Mouse (Mus musculus) adrenal gland, adult 2 months (tissue): ENCODE data around the gene Lrba. TPM values are rescaled to one million over a fixed set of nuclear protein-coding genes. Genes with fewer than 3 reads are reported as not detected.

ENCODE experiments used
- DNase-seq: peaks from one replicate; pipeline ENCODE4 v3.0.0; 2021
- polyA plus RNA-seq: library from polyadenylated mRNA; depleted of rRNA; stranded (reverse); fragments of >200 nt; gene quantifications from 2 replicates; pipeline ENCODE4 v1.2.3, GENCODE M21; 2012
- total RNA-seq, 2 experiments: library from RNA; stranded (reverse); gene quantifications; 2 replicates each; pipeline ENCODE4 v1.2.3; 2021

The Lrba gene
- total and polyA plus RNA-seq, 3 experiments = 11.0 to 36.4 (median 28.6) TPM

DNA sequence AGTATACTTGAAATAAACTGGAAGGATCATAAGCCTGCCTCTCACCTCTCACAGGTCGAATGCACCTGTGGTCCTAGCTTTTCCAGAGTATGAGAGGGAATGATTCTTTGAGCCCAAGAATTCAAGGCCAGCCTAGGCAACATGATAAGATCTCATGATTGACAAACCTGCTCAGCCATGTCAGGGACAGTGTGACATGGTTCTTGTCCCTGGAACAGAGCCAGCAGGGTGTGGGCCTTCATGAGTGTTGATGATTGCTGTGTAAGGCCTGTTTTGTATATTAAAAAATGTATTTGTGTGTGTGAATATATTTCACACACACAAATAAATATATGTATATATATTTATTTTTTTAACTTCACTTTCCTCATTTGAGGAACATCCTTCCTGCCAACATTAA, 29.3 kb downstream of the Lrba start:
- DNase-seq = peak; percentile 30

DNA sequence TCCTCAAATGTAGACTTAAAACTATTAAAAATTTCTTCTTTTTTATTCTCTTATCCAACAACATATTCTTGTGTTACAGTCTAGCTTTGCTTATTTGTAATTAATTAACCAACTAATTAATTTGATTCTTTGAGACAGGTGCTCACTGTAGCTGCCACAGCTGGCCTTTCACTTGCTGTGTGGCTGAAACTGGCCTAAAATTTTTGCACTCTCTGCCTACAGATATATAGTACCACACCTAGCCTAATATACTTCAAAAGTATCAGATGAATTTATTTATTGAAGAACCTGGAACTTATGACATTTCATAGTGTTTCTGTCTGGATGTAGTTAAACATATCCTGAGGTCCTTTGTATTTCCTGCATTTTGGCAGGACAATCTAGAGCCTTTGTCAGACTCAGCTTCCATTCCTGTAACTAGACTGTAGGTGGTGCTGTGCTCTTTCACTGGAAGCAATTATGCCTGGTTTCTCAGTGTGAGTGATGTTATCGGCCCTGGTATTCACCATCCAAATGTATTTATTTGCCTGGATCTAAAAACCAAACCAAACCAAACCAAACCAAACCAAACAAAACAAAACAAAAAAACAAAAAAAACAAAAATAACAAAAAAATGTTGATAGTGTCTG, 43.7 kb downstream of the Lrba start:
- DNase-seq = peak; percentile 19

DNA sequence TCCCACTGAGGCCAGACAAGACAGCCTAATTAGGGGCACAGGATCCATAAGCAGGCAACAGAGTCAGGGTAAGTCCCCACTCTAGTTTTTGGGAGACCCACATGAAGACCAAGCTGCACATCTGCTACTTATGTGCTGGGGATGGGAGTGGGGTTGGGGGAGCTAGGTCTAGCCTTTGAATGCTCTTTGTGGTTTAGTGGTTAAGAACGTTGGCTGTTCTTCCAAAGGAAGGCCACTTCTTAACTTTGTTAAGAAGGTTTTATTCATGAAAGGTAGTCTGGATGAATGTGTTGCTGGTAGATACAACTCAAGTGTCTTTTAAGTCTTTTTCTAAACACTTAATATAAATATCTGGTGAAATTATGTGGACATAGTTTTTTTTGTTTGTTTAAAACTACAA, 51.2 kb downstream of the Lrba start:
- no peak for DNase-seq

DNA sequence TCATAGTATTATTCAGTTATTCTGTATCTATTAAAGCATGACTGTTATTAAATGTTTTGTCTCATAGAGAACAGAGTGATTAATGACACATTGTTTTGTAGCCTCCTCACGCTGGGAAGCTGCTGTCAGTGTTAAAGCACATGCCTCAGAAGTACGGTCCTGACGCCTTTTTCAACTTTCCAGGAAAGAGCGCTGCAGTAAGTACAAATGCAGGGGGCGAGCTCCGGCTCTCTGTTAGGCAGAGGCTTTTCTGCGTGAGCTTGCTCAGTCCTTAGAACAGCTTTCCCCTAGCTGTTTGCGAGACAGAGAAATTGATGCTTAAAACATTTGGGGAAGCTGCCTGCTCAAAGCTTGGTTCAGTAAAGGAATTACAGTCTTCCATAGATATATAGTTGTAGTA, 66.8 kb downstream of the Lrba start:
- no peak for DNase-seq

DNA sequence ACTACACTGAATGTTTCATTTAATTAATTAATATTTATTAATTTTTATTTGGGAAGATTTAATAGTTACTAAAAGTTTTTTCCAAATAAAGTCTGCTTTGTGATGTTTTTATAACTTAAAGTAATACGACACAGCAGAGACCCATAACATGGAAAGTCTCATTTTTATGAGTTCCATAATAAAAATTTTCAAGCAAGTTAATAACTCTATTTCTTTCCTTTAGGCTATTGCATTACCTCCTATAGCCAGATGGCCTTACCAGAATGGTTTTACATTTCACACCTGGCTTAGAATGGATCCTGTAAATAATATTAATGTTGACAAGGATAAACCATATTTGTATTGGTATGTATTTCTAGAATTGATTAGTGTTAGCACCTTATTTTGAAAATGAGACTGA, 70.4 kb downstream of the Lrba start:
- DNase-seq = no peak

DNA sequence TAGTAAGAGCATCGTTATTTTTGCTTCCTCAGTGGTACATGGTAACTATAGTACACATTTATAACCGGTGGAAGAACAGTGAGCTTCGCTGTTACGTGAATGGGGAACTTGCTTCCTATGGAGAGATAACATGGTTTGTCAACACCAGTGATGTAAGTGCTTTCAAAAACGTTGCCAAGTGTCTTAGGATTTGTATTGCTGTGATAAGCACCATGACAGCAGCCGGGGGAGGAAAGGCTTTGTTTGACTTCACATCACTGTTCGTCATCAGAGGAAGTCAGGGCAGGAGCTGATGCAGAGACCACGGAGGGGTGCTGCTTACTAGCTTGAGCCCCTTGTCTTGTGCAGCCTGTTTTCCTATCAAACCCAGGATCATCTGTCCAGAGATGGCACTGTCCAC, 71.7 kb downstream of the Lrba start:
- DNase-seq = no peak

DNA sequence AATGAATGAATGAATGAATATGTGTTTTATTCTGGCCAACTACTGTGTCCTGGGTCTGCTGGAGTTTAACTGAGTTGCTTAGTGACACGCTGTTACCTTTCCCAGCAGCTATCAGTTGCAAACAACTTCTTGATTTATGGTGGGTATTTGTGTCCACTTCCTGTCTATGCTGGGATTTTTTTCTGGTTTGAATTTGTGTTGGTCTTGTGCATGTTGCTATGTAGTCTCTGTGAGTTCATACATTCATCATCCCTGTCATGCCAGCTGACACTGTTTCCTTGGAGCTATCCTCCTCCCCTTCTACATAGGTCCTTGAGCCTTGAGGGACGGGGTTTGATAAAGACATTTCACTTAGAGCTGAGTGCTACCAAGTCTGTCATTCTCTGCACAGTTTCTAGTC, 84.4 kb downstream of the Lrba start:
- no peak for DNase-seq

DNA sequence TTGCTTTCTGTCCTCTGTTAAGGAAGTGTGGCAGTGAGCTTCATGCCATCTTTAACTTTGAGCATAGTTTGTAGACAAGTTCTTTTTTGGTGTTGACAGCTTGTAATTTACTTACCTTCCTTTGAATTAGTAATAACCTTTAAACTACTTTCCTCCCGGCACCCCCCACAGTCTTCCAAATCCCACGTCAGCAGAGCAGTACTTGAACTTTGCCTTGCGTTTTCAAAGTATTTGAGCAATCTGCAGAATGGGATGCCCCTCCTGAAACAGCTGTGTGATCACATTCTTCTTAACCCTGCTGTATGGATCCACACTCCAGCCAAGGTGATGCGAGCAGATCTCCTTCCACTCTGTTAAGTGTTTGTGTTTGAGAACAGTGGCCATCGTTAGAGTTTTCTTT, 85.7 kb downstream of the Lrba start:
- DNase-seq = no peak

DNA sequence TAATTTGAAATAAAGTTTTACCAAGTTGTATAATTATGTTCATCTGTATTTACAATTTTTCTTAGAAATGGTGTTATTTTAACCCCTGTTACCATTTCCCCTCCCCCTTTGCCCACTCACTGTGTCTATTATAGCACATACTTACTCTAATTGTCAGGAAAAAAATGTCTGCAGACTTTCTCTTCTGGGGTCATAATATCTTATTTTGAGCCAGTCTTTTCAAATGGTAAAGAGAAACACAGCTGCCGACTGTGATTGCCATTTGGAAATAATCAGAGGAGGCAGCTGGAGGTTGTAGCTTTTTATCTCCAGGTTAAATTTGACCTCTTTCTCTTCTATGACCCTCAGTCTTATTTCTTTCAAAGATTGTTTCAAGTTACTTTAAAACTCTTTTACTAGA, 86.9 kb downstream of the Lrba start:
- DNase-seq = no peak

DNA sequence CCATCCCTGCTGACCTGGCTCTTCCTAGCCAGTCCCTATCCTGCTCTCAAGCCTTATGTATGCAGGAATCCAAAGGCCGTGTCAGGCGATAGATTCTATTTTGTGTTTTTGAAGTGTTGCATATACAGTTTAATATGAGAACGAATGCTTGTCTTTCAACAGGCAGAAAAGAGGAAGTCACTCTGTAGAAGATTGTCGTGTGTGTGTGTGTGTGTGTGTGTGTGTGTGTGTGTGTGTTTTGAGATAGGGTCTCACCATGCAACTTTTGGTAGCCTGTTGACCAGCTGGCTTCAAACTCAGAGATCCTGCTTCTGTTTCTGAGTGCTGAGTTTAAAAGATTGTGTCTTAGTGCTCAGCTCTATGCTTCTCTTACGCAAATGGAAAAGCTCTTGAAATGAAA, 93.2 kb downstream of the Lrba start:
- DNase-seq = no peak

DNA sequence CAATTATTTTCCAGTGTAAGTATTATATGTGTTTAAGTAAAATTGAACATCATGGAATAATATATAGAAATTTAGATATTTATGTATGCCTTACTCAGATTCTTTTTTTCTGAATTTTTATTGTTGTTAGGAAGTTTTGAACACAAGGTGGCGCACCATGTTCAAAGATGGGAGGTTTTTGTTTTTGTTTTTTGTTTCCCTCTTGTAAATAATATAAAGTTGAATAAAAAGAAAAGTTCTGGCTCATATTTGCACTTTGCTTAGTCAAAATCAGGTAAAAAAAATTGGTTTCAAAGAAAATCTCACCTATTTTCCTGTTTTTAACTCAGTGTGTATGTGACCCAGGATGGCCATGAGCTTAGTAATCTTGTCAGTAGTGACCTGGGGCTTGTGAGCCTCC, 104.1 kb downstream of the Lrba start:
- no peak for DNase-seq

DNA sequence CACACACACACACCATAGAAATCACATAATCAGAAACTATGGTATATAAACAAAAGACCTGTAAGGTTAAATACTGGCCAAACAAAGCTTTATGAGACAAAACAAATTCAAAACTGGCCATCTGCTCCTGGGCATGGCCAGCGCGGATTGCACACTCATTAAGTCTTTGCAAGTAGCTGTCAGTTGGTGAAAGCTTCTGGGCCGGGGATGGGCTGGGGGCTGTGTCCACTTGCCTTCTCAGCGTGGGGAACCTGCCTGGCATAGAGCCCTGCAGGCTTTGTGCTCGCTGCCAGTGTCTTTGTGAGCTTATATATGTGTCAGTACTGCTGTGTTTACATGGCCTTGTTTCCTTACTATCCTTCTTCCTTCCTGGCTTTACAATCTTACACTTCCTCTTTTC, 118.8 kb downstream of the Lrba start:
- no peak for DNase-seq

DNA sequence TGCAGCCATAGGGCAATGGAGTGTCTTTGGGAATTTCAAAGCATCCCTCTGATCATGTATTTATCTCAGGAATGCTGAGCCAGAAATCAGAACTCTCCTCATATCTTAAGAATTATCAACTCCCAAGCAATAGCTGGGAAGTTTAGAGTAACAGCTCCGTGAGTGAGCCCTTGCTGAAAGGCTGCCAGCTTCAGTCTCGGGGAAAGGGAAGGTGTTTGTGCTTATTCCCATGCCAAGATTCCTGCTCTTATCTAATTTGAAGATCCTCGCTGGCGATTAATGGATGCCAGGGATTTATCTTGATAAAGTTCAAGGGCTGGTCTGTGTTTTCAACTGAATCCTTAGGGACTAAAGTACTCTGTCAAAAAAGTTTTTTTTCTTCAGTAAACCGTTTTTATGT, 138.0 kb downstream of the Lrba start:
- DNase-seq = peak; percentile 63

DNA sequence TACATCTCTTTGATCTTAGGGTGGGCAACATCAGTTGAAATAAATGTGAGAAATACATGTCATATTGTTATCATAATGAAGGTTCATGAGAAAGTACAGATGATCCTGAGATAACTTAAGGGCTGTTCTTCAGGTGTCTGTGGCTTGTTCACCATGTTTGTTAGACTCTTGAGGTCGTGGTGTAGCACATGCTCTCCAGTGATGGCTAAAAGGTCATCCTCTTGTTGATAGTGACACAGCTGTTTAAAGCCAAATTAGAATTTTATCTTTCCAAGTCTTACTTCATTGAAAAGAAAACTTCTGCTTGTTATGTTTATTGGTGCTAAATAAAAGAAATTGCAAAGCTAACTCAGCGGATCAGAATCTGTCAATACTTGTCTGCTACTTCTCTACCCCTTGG, 147.0 kb downstream of the Lrba start:
- DNase-seq = no peak

DNA sequence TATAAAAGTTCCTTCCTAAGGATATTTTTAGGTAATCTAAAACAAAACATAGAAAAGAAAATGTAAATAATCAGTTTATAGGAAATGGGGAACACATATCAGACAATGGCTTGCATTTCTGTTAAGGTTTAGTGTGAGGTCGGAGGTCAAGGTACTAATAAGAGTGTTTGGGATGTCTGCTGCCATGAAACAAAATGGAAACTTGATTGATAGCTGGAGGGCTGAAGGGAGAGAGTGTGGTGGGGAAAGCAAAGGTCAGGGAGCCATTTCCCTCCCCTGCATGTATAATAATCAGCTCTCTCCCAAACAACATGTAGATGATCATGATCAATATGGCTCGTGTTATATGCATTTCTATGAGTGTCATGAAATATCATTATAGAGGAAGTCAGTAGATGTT, 150.8 kb downstream of the Lrba start:
- no peak for DNase-seq

DNA sequence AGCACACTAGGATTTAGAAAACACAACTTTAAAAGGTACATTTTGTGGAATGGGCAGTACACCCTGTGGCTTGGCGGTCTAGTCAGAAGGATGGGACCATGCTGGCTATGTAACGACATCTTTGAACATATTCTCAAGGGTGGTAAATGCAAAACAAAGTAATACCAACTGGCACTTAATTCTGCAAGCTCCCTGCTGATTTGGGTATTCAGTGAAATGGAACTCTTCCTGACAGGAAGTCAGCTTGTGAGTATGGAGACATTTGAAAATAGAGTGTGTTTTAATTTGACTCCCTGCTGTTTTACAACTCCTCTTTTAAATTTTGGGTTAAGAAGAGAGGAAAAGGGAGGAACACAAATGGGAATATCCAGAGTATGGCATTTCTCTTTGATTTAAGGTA, 158.1 kb downstream of the Lrba start:
- no peak for DNase-seq

DNA sequence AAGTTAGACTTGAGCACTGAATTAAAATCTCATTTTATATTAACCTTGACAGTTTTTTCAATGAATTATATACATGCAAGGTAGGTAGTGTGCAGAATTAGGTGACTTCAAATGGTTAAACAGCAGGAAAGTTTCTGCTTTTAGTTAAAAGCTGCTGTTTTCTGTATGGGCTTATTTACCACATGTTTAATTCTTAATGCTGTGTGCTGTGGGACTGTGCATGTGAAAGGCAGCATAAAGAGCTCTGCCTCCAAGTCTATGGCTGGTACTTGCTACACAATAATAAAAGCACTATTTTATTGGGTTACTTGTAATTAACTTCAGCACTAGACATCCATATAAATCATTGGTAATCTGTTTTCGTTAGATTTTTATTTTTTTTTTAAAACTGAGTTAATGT, 160.6 kb downstream of the Lrba start:
- DNase-seq = no peak

DNA sequence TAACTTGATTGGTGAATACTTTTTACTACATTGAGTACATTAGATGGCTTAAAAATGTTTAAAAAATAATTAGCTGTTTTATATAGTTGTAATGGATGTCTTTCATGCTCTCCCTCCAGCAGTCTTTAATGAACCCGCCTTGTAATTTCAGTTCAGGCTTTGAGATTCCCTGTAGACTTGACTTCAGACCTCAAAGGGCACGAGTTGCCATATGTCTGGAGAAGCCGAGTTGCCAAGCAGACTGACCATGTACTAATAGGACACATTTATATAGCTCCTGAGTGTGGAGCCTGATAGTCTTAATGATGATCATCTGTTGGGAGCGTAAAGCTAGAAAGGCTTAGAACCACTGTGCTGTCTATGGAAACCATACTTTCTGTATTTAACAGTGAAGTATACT, 161.8 kb downstream of the Lrba start:
- no peak for DNase-seq

DNA sequence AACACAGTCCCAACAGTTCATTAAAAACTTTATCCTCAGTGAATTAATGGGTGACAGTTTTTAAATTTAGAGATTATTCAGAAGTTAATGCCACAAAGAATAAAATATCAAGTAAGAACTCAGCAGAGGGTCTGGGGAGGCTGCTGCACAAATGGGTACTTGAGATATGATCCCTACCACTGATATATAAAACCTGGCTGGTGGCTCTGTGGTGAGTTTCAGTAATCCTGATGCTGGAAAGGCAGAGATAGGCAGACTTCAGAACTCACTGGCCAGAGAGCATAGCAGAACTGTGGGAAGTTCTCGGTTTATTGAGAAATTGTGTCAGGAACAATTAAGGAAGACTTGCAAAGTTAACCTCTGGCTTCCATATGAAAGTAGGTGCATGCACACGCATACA, 199.3 kb downstream of the Lrba start:
- no peak for DNase-seq

DNA sequence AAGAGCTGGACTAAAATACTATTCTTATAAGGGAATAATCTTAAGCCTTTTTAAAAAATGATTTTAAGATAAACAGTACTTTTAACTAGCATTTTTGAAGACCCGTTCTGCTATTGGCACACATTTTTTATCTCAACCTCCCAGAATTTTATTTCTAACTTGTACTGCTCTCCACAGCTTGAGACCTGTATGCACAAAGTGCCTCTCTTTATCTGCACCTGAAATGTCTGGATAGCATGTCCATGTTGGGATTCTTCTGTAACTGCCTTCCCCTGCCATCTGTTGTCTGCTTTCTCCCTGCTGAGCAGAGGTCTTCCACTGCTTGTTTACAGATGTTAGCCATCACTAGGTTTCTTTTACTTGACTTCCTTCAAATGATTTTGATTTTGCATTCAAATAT, 202.3 kb downstream of the Lrba start:
- DNase-seq = no peak

DNA sequence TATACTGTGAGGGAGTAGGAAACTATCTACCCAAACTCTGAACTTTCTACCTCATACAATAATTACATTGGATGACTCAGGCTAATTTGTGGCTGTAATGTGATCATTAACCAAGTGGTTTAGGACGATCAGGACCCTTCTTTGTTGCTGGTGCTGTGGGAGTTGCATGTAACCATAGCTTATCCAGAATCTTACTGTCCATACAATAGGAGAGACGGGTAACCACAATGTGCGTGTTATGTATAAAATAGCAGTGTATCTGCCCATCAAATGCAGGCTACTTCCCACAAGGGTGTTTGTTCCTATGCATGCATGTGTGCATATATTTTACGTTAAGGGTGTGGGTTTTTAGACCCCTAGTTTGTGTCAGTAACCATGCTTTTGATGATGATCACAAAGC, 219.0 kb downstream of the Lrba start:
- DNase-seq = no peak

DNA sequence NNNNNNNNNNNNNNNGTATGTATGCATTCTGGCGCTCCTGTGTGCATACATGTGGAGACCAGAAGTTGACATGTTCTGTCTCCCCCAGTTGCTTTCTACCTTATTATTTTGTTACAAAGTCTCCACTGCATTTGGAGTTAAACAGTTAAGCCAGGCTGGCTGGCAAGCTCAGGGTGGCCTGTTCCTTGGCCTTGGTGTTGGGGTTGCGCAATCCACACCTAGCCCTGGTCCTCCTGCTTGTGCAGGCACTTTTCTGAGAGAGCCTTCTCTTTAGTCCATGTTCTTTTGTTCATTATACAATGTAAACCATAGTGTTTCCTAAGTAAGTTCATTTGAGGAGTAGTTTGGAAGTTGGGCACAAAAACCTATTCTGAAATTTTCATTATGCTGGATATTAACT, 226.7 kb downstream of the Lrba start:
- peak; percentile 17 for DNase-seq

DNA sequence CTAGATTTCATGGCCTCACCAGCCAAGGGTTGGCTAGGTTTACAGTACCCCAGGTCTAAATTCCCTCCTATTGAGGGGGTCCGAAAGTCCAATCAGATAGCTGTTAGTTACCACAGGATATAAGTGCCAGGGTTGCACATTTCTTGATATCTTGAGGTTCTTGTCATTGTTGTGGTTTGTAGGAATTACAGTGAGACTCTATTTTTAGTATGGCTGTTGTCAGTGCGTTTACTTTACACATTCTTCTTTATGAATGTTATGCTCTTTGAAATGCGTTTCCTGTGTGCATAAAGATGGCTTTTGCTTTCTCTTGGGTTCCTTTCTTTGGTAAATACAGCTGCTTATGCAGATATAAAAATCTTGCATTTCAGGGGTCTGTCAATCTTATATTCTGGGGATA, 237.1 kb downstream of the Lrba start:
- DNase-seq = no peak

DNA sequence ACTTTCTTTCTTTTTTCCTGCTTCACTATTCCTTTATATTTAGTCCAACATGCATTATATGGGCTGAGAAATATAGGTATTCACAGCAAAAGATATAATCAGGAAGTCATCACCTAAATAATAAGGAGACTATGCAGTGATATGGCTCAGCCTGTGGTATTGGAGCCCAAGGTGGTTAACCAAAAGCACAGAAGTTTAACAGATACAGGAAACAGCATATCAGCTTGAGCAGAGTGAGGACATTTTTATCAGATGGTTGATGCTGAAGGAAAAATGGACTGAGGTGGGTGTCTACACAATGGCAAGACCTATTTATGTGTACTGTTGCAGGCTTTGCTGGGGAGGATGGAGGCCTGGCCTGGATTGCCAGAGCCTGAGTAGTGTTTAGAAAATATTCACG, 265.5 kb downstream of the Lrba start:
- no peak for DNase-seq

DNA sequence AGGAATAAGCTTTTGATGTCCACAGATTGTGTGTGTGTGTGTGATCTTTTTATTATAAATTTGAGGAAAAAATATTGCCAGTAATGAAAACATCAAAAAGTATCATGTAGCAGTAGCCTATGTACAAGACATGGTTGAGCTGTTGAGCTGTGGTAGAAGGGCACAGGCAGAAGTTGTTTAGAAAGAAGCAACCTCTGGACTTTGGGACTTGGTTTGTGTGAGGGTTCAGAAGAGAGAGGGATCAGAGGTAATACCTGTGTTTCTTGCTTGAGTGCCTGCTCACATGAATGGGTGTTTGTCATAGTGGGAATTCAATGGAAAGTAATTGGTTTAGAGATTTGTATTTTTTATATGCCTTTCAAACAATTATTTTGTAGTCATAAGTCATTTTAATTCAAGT, 276.1 kb downstream of the Lrba start:
- DNase-seq = no peak
